Mouse (Mus musculus) forebrain, embryonic 11.5 days (tissue): Measurements from ENCODE around the gene Ncan. TPM values are rescaled to one million over a fixed set of nuclear protein-coding genes. Genes with fewer than 3 reads are reported as not detected.

Experiments
- ATAC-seq: fragments of 200-750 bp; cut with Nextera tagmentation; replicated peaks from 2 replicates; pipeline ENCODE4 v1.8.0; 2017; ENCODE audit warnings: moderate TSS enrichment; ENCODE audit not compliant: low FRiP score
- DNase-seq: peaks from one replicate; pipeline ENCODE4 v3.0.0-alpha.2; 2017; ENCODE audit warnings: low spot score
- H3K27ac ChIP-seq: fragments of 300-500 bp; sonication (generic); 2 replicates; pipeline ENCODE4 v1.5.1; 2014; ENCODE audit warnings: low read depth, low read length
- H3K27me3 ChIP-seq: fragments of 300-500 bp; sonication (generic); 2 replicates; pipeline ENCODE4 v1.6.1; 2014; ENCODE audit warnings: mild to moderate bottlenecking, low read length, mixed read lengths; ENCODE audit not compliant: control insufficient read depth, insufficient read depth
- H3K36me3 ChIP-seq: fragments of 300-500 bp; sonication (generic); 2 replicates; pipeline ENCODE4 v1.6.1; 2014; ENCODE audit warnings: mild to moderate bottlenecking, low read length, moderate library complexity, mixed read lengths; ENCODE audit not compliant: control insufficient read depth, insufficient read depth
- H3K4me1 ChIP-seq: fragments of 300-500 bp; sonication (generic); replicated peaks from 2 replicates; pipeline ENCODE4 v1.6.1; 2014; ENCODE audit warnings: low read length, mixed read lengths; ENCODE audit not compliant: control insufficient read depth, insufficient read depth
- H3K4me2 ChIP-seq: fragments of 300-500 bp; sonication (generic); 2 replicates; pipeline ENCODE4 v1.6.1; 2014; ENCODE audit warnings: low read depth, mild to moderate bottlenecking, low read length, moderate library complexity, mixed read lengths; ENCODE audit not compliant: severe bottlenecking
- H3K4me3 ChIP-seq: fragments of 300-500 bp; sonication (generic); 2 replicates; pipeline ENCODE4 v1.5.1; 2014; ENCODE audit warnings: low read depth, low read length
- H3K9ac ChIP-seq: fragments of 300-500 bp; sonication (generic); 2 replicates; pipeline ENCODE4 v1.6.1; 2014; ENCODE audit warnings: low read length
- H3K9me3 ChIP-seq: fragments of 300-500 bp; sonication (generic); 2 replicates; pipeline ENCODE4 v1.6.1; 2016; ENCODE audit warnings: low read length, mixed read lengths; ENCODE audit not compliant: control insufficient read depth
- WGBS: fragments of 180-500 bp; shearing (Covaris S2); extraction: QIAGEN DNeasy Blood & Tissue Kit; methylation state at CpG from one replicate; pipeline ENCODE4 v1.1.7; 2014; 5-methylcytosine and 5-hydroxymethylcytosine counted together
- polyA plus RNA-seq: library from polyadenylated mRNA; unstranded; fragments of >200 nt; fragmentation: Nextera tagmentation; extraction: Ambion mirVana; gene quantifications from 2 replicates; pipeline ENCODE4 v1.2.1, GENCODE M21; 2014

The Ncan gene
- polyA plus RNA-seq = 51.5 and 60.4 TPM in 2 replicates

- 3% methylated on average over 19 of the region's 19 CpGs for WGBS
- Histone ChIP-seq H3K27me3 (peaks cover 3% of the 10 kb centered on the region; the same call in 1 of the 2 replicates), H3K9ac (peak within 1 kb of the TSS; percentile 73), H3K4me3 (peak within 1 kb of the TSS; percentile 53), H3K27ac (peak within 1 kb of the TSS; percentile 91), H3K9me3 (no peaks in the 10 kb centered on the region), H3K4me2 (peak within 1 kb of the TSS; percentile 78), H3K4me1 (peaks cover 2% of the 10 kb centered on the region; the same call in 1 of the 2 replicates), H3K36me3 (no peaks in the 10 kb centered on the region)
- peak; percentile 76 for ATAC-seq
- peak; percentile 93 for DNase-seq
These were observed at the start of gene Ncan for GRCm38 (mm10) chr8:70120667-70121066. Gene Ncan (minus strand): TSS chr8:70120873.

- H3K27me3 ChIP-seq = peaks cover 9% of the 10 kb centered on the region; the same call in 1 of the 2 replicates
- H3K4me2 ChIP-seq = no peak overlapping the region
- no peaks in the 10 kb centered on the region; the same call in 1 of the 2 replicates for H3K36me3 ChIP-seq
- no peaks in the 10 kb centered on the region for H3K9me3 ChIP-seq
- H3K27ac ChIP-seq = no peak overlapping the region
- 0 out of 2 replicates have a peak, but pooled peaks cover 5% of the 10 kb centered on the region for H3K4me1 ChIP-seq
- H3K4me3 ChIP-seq = no peak overlapping the region
- no peak for DNase-seq
- no peak for ATAC-seq
- H3K9ac ChIP-seq = no peak overlapping the region
- 87% methylated on average over 3 of the region's 3 CpGs for whole genome bisulfite sequencing
These were observed 49.4 kb upstream of the Ncan start for GRCm38 (mm10) chr8:70170116-70170515.

GRCm38 (mm10) chr8:70166504-70167110 is 45.9 kb upstream of the Ncan start:
- Histone ChIP-seq H3K27me3 (peaks cover 9% of the 10 kb centered on the region; the same call in 1 of the 2 replicates), H3K4me3 (peak overlapping the region; percentile 19; the same call in 1 of the 2 replicates), H3K4me2 (peak overlapping the region; percentile 44), H3K9ac (no peak overlapping the region; the same call in 1 of the 2 replicates), H3K36me3 (no peaks in the 10 kb centered on the region), H3K4me1 (no peaks in the 10 kb centered on the region), H3K9me3 (no peaks in the 10 kb centered on the region), H3K27ac (no peak overlapping the region)
- WGBS = 6% methylated on average over 21 of the region's 21 CpGs
- ATAC-seq (peak; percentile 87), DNase-seq (peak; percentile 93)

- Histone ChIP-seq H3K9ac (no peak overlapping the region), H3K4me1 (peaks cover 4% of the 10 kb centered on the region; the same call in 1 of the 2 replicates), H3K27ac (no peak overlapping the region), H3K4me3 (no peak overlapping the region), H3K36me3 (no peaks in the 10 kb centered on the region), H3K9me3 (no peaks in the 10 kb centered on the region), H3K27me3 (peaks cover 9% of the 10 kb centered on the region; the same call in 1 of the 2 replicates), H3K4me2 (no peak overlapping the region)
- 89% methylated on average over 3 of the region's 3 CpGs for WGBS
- ATAC-seq (no peak), DNase-seq (no peak)
These were observed 42.6 kb upstream of the Ncan start for GRCm38 (mm10) chr8:70163316-70163715.

GRCm38 (mm10) chr8:70160015-70160414 is 39.3 kb upstream of the Ncan start:
- Histone ChIP-seq H3K4me1 (peaks cover 4% of the 10 kb centered on the region; the same call in 1 of the 2 replicates), H3K27ac (no peak overlapping the region), H3K27me3 (no peaks in the 10 kb centered on the region), H3K4me3 (no peak overlapping the region), H3K4me2 (no peak overlapping the region), H3K9ac (no peak overlapping the region), H3K9me3 (no peaks in the 10 kb centered on the region), H3K36me3 (no peaks in the 10 kb centered on the region)
- no peak for DNase-seq
- 74% methylated on average over 13 of the region's 13 CpGs for WGBS
- no peak for ATAC-seq

GRCm38 (mm10) chr8:70159211-70159610 is 38.5 kb upstream of the Ncan start:
- Histone ChIP-seq H3K9ac (no peak overlapping the region), H3K4me2 (no peak overlapping the region)
- 81% methylated on average over 4 of the region's 4 CpGs for WGBS

GRCm38 (mm10) chr8:70158069-70158853 is 37.6 kb upstream of the Ncan start:
- peak; percentile 93 for DNase-seq
- 12% methylated on average over 39 of the region's 40 CpGs for WGBS
- H3K27ac ChIP-seq = no peak overlapping the region

More at GRCm38 (mm10) chr8:70159211-70159610, 38.5 kb upstream of the Ncan start:
- peaks cover 4% of the 10 kb centered on the region; the same call in 1 of the 2 replicates for H3K4me1 ChIP-seq
- no peak overlapping the region for H3K4me3 ChIP-seq
- ATAC-seq = no peak
- H3K36me3 ChIP-seq = no peaks in the 10 kb centered on the region
- no peaks in the 10 kb centered on the region for H3K9me3 ChIP-seq
- H3K27ac ChIP-seq = no peak overlapping the region
- DNase-seq = no peak
- no peaks in the 10 kb centered on the region for H3K27me3 ChIP-seq

GRCm38 (mm10) chr8:70157240-70157800 is 36.6 kb upstream of the Ncan start:
- Histone ChIP-seq H3K4me1 (peaks cover 4% of the 10 kb centered on the region; the same call in 1 of the 2 replicates), H3K27ac (no peak overlapping the region), H3K27me3 (peaks cover 2% of the 10 kb centered on the region; the same call in 1 of the 2 replicates), H3K4me3 (no peak overlapping the region), H3K36me3 (no peaks in the 10 kb centered on the region), H3K9ac (no peak overlapping the region), H3K4me2 (no peak overlapping the region), H3K9me3 (no peaks in the 10 kb centered on the region)
- ATAC-seq = no peak
- no peak for DNase-seq
- 95% methylated on average over 1 of the region's 1 CpGs for WGBS

More at GRCm38 (mm10) chr8:70158069-70158853, 37.6 kb upstream of the Ncan start:
- peaks cover under 1% of the 10 kb centered on the region; the same call in 1 of the 2 replicates for H3K27me3 ChIP-seq
- H3K9ac ChIP-seq = peak overlapping the region; percentile 64
- peak overlapping the region; percentile 48 for H3K4me3 ChIP-seq
- H3K9me3 ChIP-seq = no peaks in the 10 kb centered on the region
- no peaks in the 10 kb centered on the region for H3K36me3 ChIP-seq
- H3K4me1 ChIP-seq = peaks cover 4% of the 10 kb centered on the region; the same call in 1 of the 2 replicates
- peak; percentile 95 for ATAC-seq
- peak overlapping the region; percentile 75 for H3K4me2 ChIP-seq
